Mouse (Mus musculus) B cell, adult 2 months (primary cell): ENCODE measurements around the gene Stard8.
"Not testable (repeated sequence)": the region's sequence is repeated elsewhere in the genome, so short reads cannot be mapped to it uniquely, and the experiment has no call there.

ENCODE experiments used
- DNase-seq, 2 experiments: peaks; one replicate each; pipeline ENCODE4 v3.0.0; 2022

Stard8 gene

DNA sequence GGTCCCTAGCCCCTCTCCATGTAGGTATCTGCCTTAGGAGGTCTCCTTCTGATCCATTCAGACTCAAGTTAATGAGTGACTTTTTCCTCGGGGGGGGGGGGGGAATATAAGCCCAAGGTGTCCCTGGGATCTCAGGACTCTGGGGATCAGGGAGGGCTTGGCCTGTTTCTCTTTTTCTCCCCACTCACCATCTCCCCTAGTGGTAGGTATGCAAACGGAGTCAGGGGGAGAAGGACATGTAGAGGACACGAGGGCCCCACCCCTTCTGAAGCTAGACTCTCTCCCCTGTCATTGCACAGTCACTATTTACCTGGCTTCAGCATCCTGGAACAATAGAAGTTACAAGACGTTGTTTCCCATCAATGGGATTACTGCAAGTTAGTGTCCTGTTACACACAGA, 45.1 kb downstream of the Stard8 start:
- DNase-seq, result no peak

DNA sequence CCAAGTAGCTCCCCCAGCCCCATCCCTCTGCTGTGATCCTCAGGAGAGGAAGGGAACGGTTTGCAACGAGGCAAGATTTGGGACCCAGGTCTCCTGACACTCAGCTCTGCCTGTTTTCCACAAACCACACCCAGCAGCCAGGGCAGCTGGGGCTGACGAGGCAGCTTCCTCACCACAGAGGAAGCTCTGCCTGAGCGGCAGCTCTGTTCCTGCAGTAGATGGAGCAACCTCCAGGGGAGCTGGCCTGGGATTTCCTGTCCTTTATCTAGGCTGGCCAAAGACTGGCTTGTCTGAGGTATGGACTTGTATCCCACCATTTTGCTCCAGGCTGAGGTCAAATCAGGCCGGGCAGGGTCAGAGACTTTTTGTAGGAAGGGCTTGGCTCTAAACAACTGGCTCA, 46.2 kb downstream of the Stard8 start:
- DNase-seq, result no peak

DNA sequence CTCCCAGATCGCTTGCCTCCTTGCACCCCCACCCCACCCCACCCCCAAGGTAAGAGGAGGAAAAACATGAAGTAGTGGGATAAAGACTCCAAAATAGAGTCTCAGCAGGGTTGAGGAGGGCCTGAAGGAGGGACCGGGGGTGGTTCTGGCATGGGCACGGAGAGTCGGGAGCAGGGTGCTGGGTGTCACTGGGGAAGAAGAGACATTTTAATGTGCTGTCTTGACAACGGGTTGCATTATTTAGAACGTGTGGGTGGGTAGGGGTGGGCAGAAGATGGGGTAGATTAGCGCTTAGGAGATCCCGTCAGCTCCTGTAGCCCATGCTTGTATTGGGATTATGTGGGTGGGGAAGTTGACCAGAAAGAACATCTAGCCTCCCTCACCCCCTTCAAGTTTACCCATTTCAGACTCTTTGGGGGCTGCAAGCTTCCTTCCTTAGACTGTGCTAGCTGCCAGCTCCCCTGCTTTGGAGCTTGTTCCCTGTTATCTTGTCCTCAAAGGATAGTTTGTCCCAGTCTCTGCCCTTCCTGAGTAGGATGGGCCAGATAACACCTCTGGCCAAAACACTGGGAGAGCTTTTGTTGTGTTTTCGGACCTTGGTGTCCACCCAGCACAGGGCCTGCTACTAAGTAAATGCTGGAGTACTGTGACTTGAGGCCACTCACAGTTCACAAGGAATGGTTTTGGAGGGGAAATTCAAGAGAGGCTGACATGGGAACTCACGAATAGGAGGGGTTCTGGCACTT, 47.9 kb downstream of the Stard8 start:
- no peak for DNase-seq

DNA sequence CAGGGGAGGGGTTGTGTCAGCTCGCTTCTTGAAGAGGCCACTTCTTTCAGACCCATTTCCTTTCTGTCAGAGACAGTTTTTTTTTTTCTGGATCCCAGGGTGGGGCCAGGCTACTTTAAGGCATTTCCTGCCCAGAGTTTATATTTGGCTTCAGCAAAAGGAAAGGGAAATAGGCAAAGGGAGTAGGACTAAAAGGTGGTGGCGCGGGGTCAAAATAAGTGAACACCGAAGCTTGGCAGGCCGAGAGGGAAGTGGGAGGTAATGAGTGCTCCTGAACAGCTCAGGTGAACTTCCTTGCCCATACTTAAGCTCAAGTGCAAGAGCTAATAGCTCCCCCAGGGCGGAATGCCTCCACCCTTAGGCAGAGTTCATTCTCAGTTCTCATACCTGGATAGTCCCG, 49.2 kb downstream of the Stard8 start:
- DNase-seq, result no peak

DNA sequence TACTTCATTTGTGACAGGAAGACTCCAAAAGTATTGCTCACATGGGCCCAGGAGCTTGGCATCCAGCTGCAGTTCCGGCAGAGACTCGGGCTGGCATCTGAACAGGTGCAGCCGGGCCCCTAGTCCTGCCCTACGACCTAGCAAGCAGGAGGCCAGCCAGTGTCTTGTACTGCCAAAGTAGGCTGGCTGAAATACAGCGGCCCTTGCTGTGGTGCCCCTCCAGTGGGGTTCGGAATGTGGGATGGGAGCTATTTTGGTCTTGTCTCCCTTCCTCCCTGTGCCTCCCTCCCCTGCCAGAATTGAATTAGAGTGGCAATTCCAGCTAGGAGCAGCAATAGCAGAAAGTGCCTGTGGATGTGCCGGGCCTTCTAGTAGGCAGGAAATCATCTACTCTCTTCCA, 51.5 kb downstream of the Stard8 start:
- DNase-seq, result no peak

DNA sequence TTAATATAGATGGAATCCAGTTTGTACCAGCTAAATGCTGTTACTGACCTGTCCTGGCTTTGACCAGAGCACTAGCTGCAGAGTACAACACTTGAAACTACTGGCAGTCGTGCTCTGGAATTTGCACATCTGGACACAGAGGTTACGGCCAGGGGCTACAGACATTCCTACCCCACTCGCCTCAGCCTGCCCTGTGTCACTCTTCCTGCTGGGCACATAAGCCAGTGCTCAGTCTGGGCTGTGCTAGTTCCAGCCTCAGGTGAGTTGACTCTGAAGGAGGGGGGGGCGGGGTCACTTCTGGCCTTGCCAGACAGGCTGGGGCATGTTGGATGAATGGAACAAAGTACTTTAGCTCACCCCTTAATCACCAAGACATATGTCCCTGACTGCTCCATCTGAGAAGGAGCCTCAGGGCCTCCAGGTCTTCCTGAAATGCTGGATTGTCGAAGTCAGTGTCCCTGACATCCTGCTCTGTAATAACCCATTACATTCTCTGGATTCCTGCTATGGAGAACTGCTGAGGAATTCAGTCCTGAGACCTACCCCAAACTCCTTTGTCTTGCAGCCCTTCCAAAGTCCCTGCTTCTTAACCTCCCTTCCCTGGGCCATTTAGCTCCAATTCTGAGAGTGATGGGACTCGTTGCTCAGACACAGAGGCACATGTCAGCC, 54.9 kb downstream of the Stard8 start:
- no peak for DNase-seq

DNA sequence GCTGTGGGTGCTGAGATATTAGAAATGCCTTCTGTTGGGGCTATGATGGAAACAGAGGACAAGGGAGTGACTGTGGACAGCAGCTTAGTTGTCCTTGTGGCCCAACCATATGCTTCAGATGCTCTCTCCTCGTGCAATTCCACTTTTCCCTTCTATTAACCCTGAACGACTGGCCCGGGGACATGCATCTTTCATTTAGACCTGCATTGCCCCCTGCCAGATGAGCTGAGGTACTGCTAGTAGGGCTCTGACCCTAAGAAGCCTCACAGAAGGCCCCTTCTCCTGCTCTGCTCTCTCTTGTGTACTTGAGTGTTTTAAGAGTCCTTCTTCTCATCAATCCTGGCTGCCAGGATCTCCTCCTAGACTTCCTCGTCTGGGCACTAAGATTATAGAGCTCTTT, 56.1 kb downstream of the Stard8 start:
- DNase-seq, result no peak

DNA sequence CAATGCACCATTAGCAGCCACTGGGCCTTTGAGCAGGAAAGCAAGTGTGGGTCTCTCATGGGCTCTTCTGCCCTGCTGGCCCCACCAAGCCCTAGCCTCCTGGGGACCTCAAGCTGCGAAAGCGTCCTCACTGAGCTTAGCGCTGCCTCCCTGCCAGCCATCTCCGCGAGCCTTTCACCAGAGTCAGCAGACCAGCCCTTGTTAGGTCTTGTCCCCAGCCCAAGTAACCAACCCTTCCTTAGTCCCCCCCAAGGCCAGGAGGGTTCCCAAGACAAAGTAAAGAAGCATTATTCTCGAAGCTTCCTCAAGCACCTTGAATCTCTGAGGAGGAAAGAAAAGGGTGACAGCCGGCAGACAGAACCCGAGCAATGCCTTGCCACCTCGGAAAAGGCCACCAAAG, 62.5 kb downstream of the Stard8 start:
- DNase-seq, result no peak

DNA sequence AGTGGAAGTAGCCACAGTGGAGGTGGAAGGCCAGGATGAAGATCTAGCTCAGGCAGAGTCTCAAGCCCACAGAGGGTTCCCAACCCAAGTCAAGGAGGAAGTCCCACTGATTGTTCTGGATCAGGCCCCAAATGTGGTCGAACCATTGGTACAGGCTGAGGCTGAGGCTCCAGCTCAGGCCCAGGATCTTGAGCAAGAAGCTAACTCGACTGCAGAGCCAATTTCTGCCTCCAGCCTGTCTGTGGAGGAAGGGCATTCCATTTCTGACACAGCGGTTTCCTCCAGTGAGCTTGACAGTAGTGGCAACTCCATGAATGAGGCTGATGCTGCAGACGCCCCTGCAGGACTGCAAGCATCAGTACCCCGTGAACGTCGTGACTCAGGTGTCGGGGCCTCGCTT, 63.5 kb downstream of the Stard8 start:
- DNase-seq, result no peak

DNA sequence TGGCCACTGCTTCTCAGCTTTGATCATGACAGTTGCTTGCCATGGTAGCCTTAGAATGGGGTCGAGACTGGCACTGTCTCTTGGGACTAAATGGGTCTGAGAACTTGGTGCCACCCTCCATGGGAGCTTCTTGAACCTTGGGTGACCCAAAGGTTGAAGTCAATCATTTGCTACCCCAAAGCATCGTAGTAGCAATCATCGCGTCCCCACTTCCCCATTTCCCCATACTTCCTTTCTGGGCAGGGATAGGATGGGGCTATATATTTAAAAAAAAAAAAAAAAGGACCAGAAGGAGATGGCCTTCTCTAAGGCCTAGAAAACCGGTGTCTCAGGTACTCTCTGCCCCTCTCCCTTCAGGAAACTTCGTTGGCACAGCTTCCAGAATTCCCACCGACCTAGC, 64.2 kb downstream of the Stard8 start:
- DNase-seq, result no peak

DNA sequence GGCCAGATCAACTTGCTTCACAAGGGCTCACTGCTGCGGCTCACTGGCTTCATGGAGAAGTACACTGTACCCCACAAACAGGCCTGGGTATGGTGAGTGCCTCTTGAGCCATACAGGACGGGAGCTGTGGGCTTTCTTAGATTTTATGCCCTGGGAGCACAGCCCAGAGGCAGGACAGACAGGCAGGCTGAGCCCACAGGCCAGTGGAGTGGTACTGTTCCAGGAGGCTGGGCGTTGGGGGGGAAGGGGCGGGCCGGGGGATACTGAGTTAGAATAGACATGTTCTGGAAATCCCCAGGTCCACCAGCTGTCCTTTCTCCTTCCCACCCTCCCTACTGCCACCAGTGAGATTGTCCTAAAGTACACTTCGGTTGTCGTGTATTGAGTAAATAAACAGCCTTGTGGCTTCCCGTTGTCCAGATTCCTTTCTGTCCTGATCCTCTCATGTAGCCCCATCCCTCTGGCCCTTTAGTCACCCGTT, 64.7 kb downstream of the Stard8 start:
- no peak for DNase-seq

DNA sequence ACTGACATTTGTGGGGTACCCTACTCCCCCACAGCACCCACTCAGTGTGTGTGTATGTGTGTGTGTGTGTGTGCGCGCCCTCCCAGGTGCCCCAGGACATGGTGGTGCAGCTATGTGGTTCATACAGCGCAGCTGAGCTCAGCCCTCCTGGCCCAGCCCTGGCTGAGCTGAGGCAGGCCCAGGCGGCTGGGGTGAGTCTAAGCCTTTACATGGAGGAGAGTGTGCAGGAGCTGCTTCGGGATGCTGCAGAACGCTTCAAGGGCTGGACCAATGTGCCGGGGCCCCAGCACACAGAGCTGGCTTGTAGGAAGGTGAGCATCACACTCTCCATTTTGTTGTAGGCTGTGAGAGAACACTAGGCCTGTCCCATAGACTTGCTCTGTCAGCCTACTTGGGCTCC, 68.1 kb downstream of the Stard8 start:
- no peak for DNase-seq

DNA sequence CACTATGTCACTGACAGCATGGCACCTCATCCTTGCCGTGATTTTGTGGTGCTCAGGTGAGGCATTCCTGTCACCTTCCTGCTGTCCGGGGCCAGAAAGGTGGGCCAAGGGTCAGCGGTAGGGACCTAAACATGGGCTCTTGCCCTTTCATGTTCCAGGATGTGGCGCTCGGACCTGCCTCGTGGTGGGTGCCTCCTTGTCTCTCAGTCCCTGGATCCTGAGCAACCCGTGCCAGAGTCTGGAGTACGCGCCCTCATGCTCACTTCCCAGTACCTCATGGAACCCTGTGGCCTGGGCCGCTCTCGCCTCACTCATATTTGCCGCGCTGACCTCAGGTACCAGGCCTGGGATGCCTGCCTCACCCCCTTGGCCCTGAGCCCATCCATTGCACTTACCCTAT, 69.5 kb downstream of the Stard8 start:
- no peak for DNase-seq

DNA sequence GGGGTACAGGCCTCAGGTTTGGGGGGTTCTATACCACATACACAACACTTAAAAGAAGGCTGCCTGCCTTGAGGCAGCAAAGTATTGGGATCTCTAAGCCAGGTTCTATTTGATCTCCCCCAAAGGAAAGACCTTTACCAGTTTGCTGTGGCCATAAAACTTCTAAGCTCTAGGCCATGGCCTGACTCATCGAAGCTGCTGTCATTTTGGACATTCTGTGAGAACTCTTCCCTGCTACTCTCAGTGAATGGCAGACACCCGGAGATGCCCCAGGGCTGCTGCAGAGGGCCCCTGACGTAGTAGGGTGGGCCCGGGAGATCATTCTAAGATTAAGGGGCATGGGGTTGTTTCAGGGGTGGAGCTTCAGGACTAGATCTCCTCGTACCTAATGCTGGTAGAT, 72.1 kb downstream of the Stard8 start:
- DNase-seq, result no peak

DNA sequence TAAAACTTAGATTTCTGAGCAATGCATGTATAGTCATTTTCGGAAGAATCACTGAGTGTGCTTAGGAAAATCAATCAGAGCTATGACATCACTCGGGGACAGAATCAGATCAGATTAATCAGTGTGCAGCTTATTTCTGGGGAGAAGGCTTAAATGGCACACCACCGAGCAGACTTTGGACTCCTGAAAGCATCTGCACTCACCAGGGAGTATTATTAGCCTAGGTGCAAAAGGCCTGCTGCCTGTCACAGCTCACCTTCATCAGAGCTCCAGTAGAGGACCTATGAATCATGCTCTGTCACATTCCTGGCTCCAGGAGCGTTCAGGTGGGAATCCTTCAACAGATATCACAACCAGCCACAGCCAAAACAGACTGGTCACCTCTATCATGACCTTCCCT, 73.4 kb downstream of the Stard8 start:
- no peak for DNase-seq

DNA sequence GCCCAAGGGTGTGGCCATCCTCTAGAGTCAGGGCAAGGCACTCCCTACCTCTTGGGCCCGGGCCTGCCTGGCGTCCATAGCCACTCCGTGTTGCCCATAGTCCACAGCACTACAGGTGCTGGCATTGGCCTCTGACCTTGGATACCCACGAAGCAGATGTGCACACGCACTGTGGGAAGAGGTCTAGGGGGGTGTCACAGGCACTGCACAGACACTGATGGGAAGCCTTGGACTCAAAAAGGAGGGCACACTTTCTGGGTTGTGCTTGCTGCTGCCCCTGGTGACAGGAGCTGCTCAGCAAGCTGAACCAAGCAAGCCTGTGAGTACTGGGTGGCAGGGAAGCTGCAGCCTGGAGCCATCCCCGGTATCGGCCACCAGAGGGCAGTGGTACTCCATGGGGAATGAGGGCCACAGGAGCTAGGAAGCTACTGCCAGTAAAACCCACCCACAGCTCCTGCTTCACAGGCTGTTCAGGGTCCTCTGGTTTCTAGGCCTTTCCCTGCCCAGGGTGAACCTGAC, 75.4 kb downstream of the Stard8 start:
- peak in 1 of 2 experiments; percentile 2 for DNase-seq

DNA sequence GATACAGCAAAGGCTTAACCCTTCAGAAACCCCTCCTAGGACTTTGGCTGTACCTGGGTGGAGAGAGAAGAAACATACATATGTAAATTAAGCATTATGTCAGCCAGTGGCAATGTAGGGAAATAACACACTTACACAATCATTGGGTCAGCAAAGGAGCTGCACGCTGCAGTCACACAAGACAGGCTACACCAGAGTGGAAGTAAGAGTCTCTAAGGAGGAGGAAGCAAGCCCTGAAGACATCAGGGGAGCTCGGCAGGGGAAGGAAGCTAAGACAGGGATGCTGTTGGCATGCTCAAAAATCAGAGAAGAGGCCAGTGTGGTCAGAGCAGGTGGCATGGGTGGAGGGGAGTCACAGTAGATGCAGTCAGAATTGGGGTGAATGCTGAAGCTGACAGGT, 89.7 kb downstream of the Stard8 start:
- no peak for DNase-seq

DNA sequence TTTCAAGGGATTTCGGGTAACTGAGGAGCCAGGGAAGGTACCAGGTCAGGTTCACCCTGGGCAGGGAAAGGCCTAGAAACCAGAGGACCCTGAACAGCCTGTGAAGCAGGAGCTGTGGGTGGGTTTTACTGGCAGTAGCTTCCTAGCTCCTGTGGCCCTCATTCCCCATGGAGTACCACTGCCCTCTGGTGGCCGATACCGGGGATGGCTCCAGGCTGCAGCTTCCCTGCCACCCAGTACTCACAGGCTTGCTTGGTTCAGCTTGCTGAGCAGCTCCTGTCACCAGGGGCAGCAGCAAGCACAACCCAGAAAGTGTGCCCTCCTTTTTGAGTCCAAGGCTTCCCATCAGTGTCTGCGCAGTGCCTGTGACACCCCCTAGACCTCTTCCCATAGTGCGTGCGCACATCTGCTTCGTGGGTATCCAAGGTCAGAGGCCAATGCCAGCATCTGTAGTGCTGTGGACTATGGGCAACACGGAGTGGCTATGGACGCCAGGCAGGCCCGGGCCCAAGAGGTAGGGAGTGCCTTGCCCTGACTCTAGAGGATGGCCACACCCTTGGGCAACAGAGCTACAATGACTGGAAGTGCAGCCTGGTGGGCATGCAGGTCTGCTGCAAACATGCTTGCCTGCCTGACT, 108.2 kb downstream of the Stard8 start:
- DNase-seq, result not testable (repeated sequence)

DNA sequence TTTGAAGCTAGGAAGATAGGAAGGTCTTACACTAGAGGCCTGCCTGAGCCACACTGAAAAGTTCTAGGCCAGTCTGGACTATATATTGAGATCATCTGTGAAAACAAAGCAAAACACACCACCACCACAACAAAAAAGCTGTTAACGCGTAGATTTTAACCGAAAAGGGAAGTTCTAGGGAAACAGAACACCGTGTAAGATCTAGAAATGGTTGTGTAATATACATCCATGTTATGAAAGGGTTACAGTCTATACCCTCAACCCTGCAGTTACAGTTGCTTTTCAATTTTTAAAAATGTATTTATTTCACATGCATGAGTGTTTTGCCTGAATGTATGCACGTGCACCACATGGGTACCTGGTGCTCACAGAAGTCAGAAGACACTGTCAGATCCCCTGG, 116.5 kb downstream of the Stard8 start:
- DNase-seq, result no peak
